Mouse (Mus musculus): ENCODE results near the gene Zfp651. TPM values are rescaled to one million over a fixed set of nuclear protein-coding genes. Genes with fewer than 3 reads are reported as not detected.

Zfp651 gene
- polyA plus RNA-seq, 1 experiment = 68.5 TPM

DNA sequence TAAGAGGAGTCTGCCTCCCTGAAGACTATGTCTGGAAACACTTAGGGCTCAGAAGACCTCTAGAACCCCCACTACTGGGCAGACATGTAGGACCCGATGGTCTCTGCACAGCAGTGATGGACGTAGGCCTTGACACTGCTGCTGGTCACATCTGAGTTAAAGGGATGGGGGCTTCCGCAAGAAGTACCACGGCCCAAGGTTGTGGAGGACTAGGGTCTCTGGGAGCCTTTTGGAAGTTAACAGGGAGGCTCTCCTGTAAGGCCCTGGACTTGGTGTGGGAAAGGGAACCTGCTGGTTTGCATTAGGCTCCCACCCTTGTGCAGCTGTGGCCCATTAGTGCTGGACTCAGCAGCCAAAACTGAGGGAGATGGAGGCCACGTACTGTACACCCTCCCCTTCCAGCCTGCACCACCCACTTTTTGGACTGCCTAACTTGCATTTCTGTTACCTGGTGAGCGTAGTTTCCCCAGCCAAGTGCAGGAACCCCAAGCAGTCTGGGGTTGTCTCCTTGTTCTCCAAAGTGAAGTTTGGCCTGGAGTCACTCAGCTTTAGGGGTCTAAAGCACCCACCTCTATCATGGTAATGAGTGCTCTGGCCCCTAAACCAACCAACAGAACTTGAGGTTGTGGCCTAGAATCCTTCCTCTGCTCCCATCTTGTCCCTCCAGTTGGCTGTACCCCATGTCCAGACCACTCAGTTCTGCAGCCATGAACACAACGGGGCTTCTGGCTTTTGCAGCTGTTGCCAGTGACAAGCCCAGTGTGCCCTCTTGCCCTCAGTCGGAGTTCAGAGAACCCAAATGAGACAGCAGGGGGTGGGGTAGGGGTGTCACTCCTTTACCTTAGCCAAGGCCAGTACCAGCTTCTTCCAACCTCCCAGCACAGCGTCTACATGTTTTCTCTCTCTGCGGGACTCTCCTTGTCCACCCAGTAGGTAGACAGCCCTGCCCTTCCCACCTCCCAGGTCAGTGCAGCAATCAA lies 1.0 kb upstream of the Zfp651 start:
- 46% methylated on average over 10 of the region's 10 CpGs for WGBS
- Histone ChIP-seq H3K27ac (ENCODE audit: insufficient read depth, low read length) (0 out of 2 replicates have a peak overlapping the region, but pooled peaks have one; percentile 23), H3K4me3 (replicated peaks; ENCODE audit: insufficient read depth, low read depth, low read length) (peak overlapping the region; percentile 92), H3K4me1 (ENCODE audit: control insufficient read depth, insufficient read depth, low read length) (peaks cover 21% of the 10 kb centered on the region; the same call in 1 of the 2 replicates), H3K27me3 (ENCODE audit: control insufficient read depth, insufficient read depth, low read length) (no peaks in the 10 kb centered on the region)
- TF ChIP-seq POLR2A (IDR thresholded peaks at IDR 0.05; ENCODE audit: borderline replicate concordance, insufficient read depth, low read length) (no peak), CTCF (IDR thresholded peaks at IDR 0.05; ENCODE audit: borderline replicate concordance, insufficient read depth, low read depth, low read length) (no peak)
- peak in 1 of 2 experiments; percentile 15 for DNase-seq

DNA sequence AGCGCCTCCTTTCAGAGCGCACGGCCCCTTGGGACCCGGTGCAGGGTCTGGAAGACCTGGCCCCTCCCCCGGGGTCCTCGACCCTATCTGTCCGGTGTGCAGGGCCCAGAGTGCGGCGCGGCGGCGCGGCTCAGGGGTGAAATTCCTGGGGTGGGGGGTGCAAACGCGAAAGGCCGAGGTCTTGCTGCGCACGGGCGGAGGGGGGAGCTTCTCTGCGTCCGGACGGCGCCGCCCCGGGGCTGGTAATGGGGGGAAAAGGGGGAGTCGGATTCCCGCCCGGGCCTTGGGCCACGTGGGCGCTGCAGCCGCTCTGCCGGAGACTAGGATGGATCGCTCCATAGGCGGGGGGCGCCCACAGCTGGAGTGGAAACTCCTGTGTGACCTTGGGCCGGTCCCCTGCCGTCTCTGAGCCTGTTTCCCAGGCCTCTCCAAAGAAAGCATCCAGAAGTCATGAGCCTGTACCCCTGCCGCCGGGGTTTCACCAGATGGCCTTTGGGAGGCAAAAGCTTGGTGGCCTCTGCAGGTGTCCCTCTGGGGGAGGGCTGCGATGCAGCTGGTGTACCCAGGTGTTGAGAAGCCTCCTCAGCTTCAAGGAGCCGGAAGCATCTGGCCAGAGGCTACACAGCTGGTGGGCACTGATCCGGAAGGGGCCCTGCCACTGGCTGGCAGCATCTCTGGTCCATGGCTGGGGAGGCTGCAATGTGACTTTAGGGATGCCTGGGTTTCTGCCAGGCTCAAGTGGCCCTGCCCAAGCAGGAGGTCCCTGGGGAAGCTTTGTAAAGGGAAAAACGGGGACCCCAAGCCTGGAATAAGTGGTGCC lies 1.4 kb downstream of the Zfp651 start:
- H3K4me1 ChIP-seq (ENCODE audit: control insufficient read depth, insufficient read depth, low read length) = peaks cover 33% of the 10 kb centered on the region
- no peak for TF ChIP-seq CTCF (IDR thresholded peaks at IDR 0.05; ENCODE audit: borderline replicate concordance, insufficient read depth, low read depth, low read length)
- TF ChIP-seq POLR2A (IDR thresholded peaks at IDR 0.05; ENCODE audit: borderline replicate concordance, insufficient read depth, low read length) = no peak
- no peak overlapping the region for H3K27ac ChIP-seq (ENCODE audit: insufficient read depth, low read length)
- WGBS = 1% methylated on average over 43 of the region's 43 CpGs
- H3K27me3 ChIP-seq (ENCODE audit: control insufficient read depth, insufficient read depth, low read length) = no peaks in the 10 kb centered on the region
- DNase-seq = peak; percentile 46 to 55
- H3K4me3 ChIP-seq (replicated peaks; ENCODE audit: insufficient read depth, low read depth, low read length) = peak overlapping the region; percentile 70

DNA sequence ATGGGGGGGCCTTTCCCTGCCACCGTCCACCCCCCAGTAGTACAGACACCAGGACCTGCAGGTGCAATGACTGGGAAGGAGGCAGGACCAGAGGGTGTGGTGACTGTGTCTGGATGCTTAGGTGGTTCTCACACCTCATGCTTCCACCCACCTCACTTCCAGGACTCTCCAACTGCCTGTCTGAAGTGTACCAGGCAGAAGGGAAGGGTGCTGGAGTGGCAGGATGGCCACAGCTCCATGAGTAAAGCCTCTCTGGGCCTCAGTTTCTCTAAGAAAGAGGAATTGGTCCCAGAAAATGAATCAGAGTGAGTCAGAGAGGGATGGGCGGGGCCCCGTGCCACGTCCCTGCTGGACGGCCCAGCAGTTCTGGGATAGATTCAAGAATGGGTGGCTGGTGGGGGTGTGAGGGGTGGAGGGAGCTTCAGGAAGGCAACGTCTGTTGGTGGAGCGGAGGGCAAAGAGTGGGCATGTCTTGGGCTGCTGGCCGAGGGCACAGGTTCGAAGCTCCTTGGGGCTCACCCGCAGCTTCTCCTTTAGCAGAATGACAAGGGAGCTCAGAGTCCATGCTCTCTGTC lies 2.0 kb downstream of the Zfp651 start:
- no peak for DNase-seq
- H3K27me3 ChIP-seq (ENCODE audit: control insufficient read depth, insufficient read depth, low read length) = no peaks in the 10 kb centered on the region
- H3K27ac ChIP-seq (ENCODE audit: insufficient read depth, low read length) = no peak overlapping the region
- WGBS = 76% methylated on average over 10 of the region's 10 CpGs
- peaks cover 34% of the 10 kb centered on the region for H3K4me1 ChIP-seq (ENCODE audit: control insufficient read depth, insufficient read depth, low read length)
- no peak for TF ChIP-seq CTCF (IDR thresholded peaks at IDR 0.05; ENCODE audit: borderline replicate concordance, insufficient read depth, low read depth, low read length)
- no peak for TF ChIP-seq POLR2A (IDR thresholded peaks at IDR 0.05; ENCODE audit: borderline replicate concordance, insufficient read depth, low read length)
- H3K4me3 ChIP-seq (replicated peaks; ENCODE audit: insufficient read depth, low read depth, low read length) = peak overlapping the region; percentile 1

DNA sequence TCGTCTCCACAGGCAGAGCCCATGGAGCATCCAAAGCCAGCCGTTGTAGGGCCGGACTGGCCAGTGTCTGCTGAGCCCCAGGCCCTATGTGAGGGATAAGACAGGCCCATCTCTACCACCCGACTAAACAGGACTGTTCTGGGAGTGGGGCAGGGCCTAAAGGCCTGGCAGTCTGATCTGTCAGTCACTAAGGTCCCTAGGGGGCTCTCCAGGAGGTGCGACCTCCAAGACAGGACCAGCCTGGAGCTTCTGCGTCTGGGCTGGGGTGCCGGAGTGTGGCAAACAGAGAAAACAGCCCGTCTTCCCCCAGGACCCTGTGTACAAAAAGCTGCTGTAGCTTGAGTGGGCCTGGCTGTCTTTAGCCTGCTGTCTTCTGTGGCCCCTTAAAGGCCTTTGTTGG lies 2.7 kb downstream of the Zfp651 start:
- TF ChIP-seq CTCF (IDR thresholded peaks at IDR 0.05; ENCODE audit: borderline replicate concordance, insufficient read depth, low read depth, low read length) = no peak
- no peak for TF ChIP-seq POLR2A (IDR thresholded peaks at IDR 0.05; ENCODE audit: borderline replicate concordance, insufficient read depth, low read length)
- H3K27me3 ChIP-seq (ENCODE audit: control insufficient read depth, insufficient read depth, low read length) = no peaks in the 10 kb centered on the region
- WGBS = 73% methylated on average over 8 of the region's 8 CpGs
- no peak overlapping the region for H3K27ac ChIP-seq (ENCODE audit: insufficient read depth, low read length)
- DNase-seq = no peak
- H3K4me1 ChIP-seq (ENCODE audit: control insufficient read depth, insufficient read depth, low read length) = peaks cover 34% of the 10 kb centered on the region
- H3K4me3 ChIP-seq (replicated peaks; ENCODE audit: insufficient read depth, low read depth, low read length) = no peak overlapping the region

DNA sequence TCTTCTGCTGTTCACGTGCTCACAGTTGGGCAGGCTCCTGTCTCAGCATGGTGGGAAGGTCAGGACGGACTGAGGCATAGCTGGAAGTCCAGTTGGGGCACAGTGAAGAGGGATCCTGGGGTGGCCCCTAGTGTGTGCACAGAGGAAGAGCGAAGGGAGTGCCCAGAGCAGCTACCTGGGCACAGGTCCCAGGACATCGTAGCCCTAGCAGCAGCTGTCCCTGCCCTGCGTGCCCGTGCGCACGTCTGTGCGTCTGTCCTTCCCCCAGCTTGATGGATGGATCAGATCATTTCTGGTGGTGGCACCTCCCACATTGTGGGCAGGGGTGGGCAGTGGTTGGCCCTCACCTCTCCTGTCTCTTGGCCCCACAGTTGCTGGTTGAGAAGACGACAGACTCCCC lies 3.1 kb downstream of the Zfp651 start:
- WGBS = 83% methylated on average over 10 of the region's 10 CpGs
- Histone ChIP-seq H3K4me1 (ENCODE audit: control insufficient read depth, insufficient read depth, low read length) (peaks cover 34% of the 10 kb centered on the region), H3K4me3 (replicated peaks; ENCODE audit: insufficient read depth, low read depth, low read length) (no peak overlapping the region), H3K27me3 (ENCODE audit: control insufficient read depth, insufficient read depth, low read length) (no peaks in the 10 kb centered on the region), H3K27ac (ENCODE audit: insufficient read depth, low read length) (no peak overlapping the region)
- no peak for DNase-seq
- TF ChIP-seq CTCF (IDR thresholded peaks at IDR 0.05; ENCODE audit: borderline replicate concordance, insufficient read depth, low read depth, low read length) = no peak
- TF ChIP-seq POLR2A (IDR thresholded peaks at IDR 0.05; ENCODE audit: borderline replicate concordance, insufficient read depth, low read length) = no peak

DNA sequence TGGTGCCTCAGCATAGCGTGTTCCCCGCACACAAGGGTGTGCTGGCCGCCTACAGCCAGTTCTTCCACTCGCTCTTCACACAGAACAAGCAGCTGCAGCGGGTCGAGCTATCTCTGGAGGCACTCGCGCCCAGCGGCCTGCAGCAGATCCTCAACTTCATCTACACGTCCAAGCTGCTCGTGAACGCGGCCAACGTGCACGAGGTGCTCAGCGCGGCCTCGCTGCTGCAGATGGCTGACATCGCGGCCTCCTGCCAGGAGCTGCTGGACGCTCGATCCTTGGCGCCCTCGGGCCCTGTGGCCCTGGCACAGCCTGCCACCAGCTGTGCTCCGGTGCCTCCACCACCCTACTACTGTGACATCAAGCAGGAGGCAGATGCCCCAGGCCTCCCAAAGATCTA lies 3.6 kb downstream of the Zfp651 start:
- whole genome bisulfite sequencing = 52% methylated on average over 25 of the region's 25 CpGs
- Histone ChIP-seq H3K4me1 (ENCODE audit: control insufficient read depth, insufficient read depth, low read length) (peaks cover 34% of the 10 kb centered on the region), H3K27ac (ENCODE audit: insufficient read depth, low read length) (no peak overlapping the region), H3K4me3 (replicated peaks; ENCODE audit: insufficient read depth, low read depth, low read length) (no peak overlapping the region), H3K27me3 (ENCODE audit: control insufficient read depth, insufficient read depth, low read length) (no peaks in the 10 kb centered on the region)
- DNase-seq = peak in 1 of 2 experiments; percentile 33
- TF ChIP-seq POLR2A (IDR thresholded peaks at IDR 0.05; ENCODE audit: borderline replicate concordance, insufficient read depth, low read length) (no peak), CTCF (IDR thresholded peaks at IDR 0.05; ENCODE audit: borderline replicate concordance, insufficient read depth, low read depth, low read length) (no peak)

DNA sequence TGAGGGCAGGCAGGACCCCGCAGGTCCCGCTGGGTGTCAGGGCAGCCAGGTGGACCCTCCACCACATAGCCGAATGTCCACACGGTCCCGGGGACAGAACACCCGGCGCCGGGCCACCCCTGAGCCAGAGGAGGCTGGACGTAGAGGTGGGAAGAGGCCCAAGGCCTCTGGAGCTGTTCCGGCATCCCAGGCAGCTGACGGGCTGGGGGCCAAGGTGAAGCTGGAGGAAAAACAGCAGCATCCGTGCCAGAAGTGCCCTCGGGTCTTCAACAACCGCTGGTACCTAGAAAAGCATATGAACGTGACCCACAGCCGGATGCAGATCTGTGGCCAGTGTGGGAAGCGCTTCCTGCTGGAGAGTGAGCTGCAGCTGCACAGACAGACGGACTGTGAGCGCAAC lies 4.6 kb downstream of the Zfp651 start:
- H3K27me3 ChIP-seq (ENCODE audit: control insufficient read depth, insufficient read depth, low read length) = no peaks in the 10 kb centered on the region
- H3K4me1 ChIP-seq (ENCODE audit: control insufficient read depth, insufficient read depth, low read length) = peaks cover 28% of the 10 kb centered on the region
- 65% methylated on average over 19 of the region's 19 CpGs for WGBS
- TF ChIP-seq POLR2A (IDR thresholded peaks at IDR 0.05; ENCODE audit: borderline replicate concordance, insufficient read depth, low read length) (no peak), CTCF (IDR thresholded peaks at IDR 0.05; ENCODE audit: borderline replicate concordance, insufficient read depth, low read depth, low read length) (no peak)
- no peak overlapping the region for H3K27ac ChIP-seq (ENCODE audit: insufficient read depth, low read length)
- DNase-seq = peak in 1 of 2 experiments; percentile 30
- no peak overlapping the region for H3K4me3 ChIP-seq (replicated peaks; ENCODE audit: insufficient read depth, low read depth, low read length)
